Mouse (Mus musculus): ENCODE data around the gene 4632433K11Rik. TPM values are rescaled to one million over a fixed set of nuclear protein-coding genes. Genes with fewer than 3 reads are reported as not detected.
A peak's percentile ranks its signal among the peaks of the same experiment; 100 is the strongest.

The 4632433K11Rik gene
- polyA plus RNA-seq, 1 experiment from 2014 or later = 0.33 TPM

GRCm38 (mm10) chr7:5059421-5059820 is 25.5 kb downstream of the 4632433K11Rik start:
- H3K27me3 ChIP-seq (ENCODE audit: control insufficient read depth, insufficient read depth, low read length) = peaks cover 43% of the 10 kb centered on the region
- no peak overlapping the region for H3K4me3 ChIP-seq (ENCODE audit: low read depth, low read length)
- no peak overlapping the region for H3K27ac ChIP-seq (ENCODE audit: low read depth, low read length)

DNA sequence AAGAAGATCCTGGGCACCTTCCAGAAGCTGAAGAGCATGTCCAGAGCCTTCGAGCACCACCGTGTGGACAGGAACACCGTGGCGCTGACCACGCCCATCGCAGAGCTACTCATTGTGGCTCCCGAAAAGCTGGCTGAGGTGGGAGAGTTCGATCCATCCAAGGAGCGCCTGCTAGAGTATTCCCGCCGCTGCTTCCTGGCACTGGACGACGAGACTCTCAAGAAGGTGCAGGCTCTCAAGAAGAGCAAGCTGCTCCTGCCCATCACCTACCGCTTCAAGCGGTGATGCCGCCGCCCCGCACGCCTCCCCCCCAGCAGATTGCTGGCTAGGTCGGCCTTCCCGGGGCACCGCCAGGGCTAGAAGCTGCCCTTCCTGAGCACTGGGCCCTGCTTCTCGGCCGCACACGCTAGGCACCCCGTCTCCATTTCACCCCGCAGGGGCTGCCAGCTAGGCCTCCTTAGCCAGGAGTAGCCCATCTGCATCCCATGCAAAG is 26.4 kb downstream of the 4632433K11Rik start:
- ATAC-seq (ENCODE audit: low FRiP score) (peak; percentile 2; the same call in 1 of the 2 replicates), DNase-seq (ENCODE audit: low spot score, missing footprints) (peak; percentile 94)
- Histone ChIP-seq H3K4me2 (peak overlapping the region; percentile 92), H3K9me3 (ENCODE audit: control insufficient read depth, low read length) (no peaks in the 10 kb centered on the region), H3K4me1 (ENCODE audit: control insufficient read depth, insufficient read depth, low read length) (peaks cover 28% of the 10 kb centered on the region), H3K27ac (ENCODE audit: low read depth, low read length) (peak overlapping the region; percentile 99), H3K36me3 (ENCODE audit: control insufficient read depth, insufficient read depth, low read length) (no peaks in the 10 kb centered on the region), H3K27me3 (ENCODE audit: control insufficient read depth, insufficient read depth, low read length) (peaks cover 34% of the 10 kb centered on the region), H3K9ac (ENCODE audit: low read length) (peak overlapping the region; percentile 93), H3K4me3 (ENCODE audit: low read depth, low read length) (peak overlapping the region; percentile 80)
- 4% methylated on average over 27 of the region's 27 CpGs for WGBS

More at GRCm38 (mm10) chr7:5059421-5059820, 25.5 kb downstream of the 4632433K11Rik start:
- Histone ChIP-seq H3K4me1 (ENCODE audit: control insufficient read depth, insufficient read depth, low read length) (peaks cover 27% of the 10 kb centered on the region), H3K4me2 (no peak overlapping the region), H3K36me3 (ENCODE audit: control insufficient read depth, insufficient read depth, low read length) (no peaks in the 10 kb centered on the region), H3K9ac (ENCODE audit: low read length) (no peak overlapping the region), H3K9me3 (ENCODE audit: control insufficient read depth, low read length) (no peaks in the 10 kb centered on the region)
- DNase-seq (ENCODE audit: low spot score, missing footprints) (no peak), ATAC-seq (ENCODE audit: low FRiP score) (no peak)
- WGBS = 93% methylated on average over 12 of the region's 12 CpGs

GRCm38 (mm10) chr7:5060944-5061773 is 27.2 kb downstream of the 4632433K11Rik start:
- peak overlapping the region; percentile 99 for H3K27ac ChIP-seq (ENCODE audit: low read depth, low read length)
- WGBS = under 1% methylated on average over 60 of the region's 60 CpGs
- H3K9me3 ChIP-seq (ENCODE audit: control insufficient read depth, low read length) = no peaks in the 10 kb centered on the region
- DNase-seq (ENCODE audit: low spot score, missing footprints) (peak; percentile 100), ATAC-seq (ENCODE audit: low FRiP score) (peak; percentile 87)
- peaks cover 2% of the 10 kb centered on the region; the same call in 1 of the 2 replicates for H3K36me3 ChIP-seq (ENCODE audit: control insufficient read depth, insufficient read depth, low read length)
- peaks cover 26% of the 10 kb centered on the region for H3K27me3 ChIP-seq (ENCODE audit: control insufficient read depth, insufficient read depth, low read length)
- H3K4me2 ChIP-seq = peak overlapping the region; percentile 92
- H3K9ac ChIP-seq (ENCODE audit: low read length) = peak overlapping the region; percentile 93
- H3K4me1 ChIP-seq (ENCODE audit: control insufficient read depth, insufficient read depth, low read length) = peaks cover 28% of the 10 kb centered on the region
- peak overlapping the region; percentile 80 for H3K4me3 ChIP-seq (ENCODE audit: low read depth, low read length)

- DNase-seq (ENCODE audit: low spot score, missing footprints) (no peak), ATAC-seq (ENCODE audit: low FRiP score) (peak; percentile 83)
- WGBS = under 1% methylated on average over 56 of the region's 65 CpGs
- Histone ChIP-seq H3K36me3 (ENCODE audit: control insufficient read depth, insufficient read depth, low read length) (peaks cover 8% of the 10 kb centered on the region; the same call in 1 of the 2 replicates), H3K27me3 (ENCODE audit: control insufficient read depth, insufficient read depth, low read length) (peaks cover 19% of the 10 kb centered on the region), H3K27ac (ENCODE audit: low read depth, low read length) (peak within 1 kb of the TSS; percentile 99), H3K4me1 (ENCODE audit: control insufficient read depth, insufficient read depth, low read length) (peaks cover 25% of the 10 kb centered on the region), H3K4me2 (peak within 1 kb of the TSS; percentile 92), H3K4me3 (ENCODE audit: low read depth, low read length) (peak within 1 kb of the TSS; percentile 80), H3K9ac (ENCODE audit: low read length) (peak within 1 kb of the TSS; percentile 93), H3K9me3 (ENCODE audit: control insufficient read depth, low read length) (no peaks in the 10 kb centered on the region)
These were observed 27.9 kb downstream of the 4632433K11Rik start, which contains the start of gene U2af2 for GRCm38 (mm10) chr7:5061774-5062359. U2af2 (plus strand) TSS chr7:5062143.

DNA sequence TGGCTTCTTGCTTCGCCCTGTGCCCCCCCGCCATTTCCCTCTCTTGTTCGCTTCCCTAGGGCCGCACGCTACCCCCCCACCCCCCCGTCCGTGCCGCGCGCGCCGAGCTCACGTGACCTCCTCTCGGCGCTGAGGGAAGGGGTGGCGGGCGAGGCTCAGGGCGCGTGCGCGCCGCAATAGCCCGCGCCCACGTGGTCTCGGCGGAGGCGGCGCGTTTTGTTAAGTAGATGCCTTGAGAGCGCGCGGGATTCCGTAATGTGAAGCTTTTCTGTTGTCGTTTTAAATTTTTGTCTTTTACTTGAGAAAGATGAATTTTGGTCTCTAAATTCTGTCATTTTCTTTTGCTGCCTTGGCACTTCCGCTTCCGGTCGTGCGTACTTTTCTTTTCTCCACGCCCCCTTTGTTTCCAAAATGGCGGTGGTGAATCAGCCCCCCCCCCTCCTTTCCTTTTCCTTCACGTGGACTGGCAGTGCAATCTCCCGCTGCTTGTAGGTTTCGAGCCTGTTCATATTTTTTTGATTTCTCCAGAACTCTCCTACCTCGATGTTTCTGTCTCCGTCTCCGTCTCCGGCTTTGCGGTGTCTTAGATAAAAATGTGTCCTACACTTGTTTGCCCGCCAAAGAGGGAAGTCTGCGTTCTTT is 28.6 kb downstream of the 4632433K11Rik start:
- H3K27ac ChIP-seq (ENCODE audit: low read depth, low read length) = peak overlapping the region; percentile 99
- peak; percentile 98 for DNase-seq (ENCODE audit: low spot score, missing footprints)
- peak; percentile 66 for ATAC-seq (ENCODE audit: low FRiP score)
- H3K9me3 ChIP-seq (ENCODE audit: control insufficient read depth, low read length) = no peaks in the 10 kb centered on the region
- peaks cover 22% of the 10 kb centered on the region for H3K4me1 ChIP-seq (ENCODE audit: control insufficient read depth, insufficient read depth, low read length)
- peaks cover 8% of the 10 kb centered on the region; the same call in 1 of the 2 replicates for H3K36me3 ChIP-seq (ENCODE audit: control insufficient read depth, insufficient read depth, low read length)
- under 1% methylated on average over 44 of the region's 51 CpGs for WGBS
- peak overlapping the region; percentile 92 for H3K4me2 ChIP-seq
- H3K4me3 ChIP-seq (ENCODE audit: low read depth, low read length) = peak overlapping the region; percentile 80
- peaks cover 12% of the 10 kb centered on the region for H3K27me3 ChIP-seq (ENCODE audit: control insufficient read depth, insufficient read depth, low read length)
- peak overlapping the region; percentile 93 for H3K9ac ChIP-seq (ENCODE audit: low read length)

DNA sequence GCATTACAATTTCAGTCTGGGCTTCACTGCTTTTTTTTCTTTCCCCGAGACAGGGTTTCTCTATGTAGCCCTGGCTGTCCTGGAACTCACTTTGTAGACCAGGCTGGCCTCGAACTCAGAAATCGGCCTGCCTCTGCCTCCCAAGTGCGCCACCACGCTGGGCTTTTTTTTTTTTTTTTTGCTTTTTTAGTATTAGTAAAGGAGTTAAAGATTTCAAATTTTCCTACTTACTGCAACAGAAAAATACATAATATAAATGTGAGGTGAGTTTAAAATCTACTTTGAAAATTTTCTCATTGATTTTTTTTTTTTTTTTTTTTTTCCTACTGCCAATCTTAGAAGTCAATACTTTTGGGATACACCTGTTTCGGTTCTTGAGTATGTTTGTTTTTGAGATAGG is 31.0 kb downstream of the 4632433K11Rik start:
- no peak overlapping the region for H3K9ac ChIP-seq (ENCODE audit: low read length)
- H3K27ac ChIP-seq (ENCODE audit: low read depth, low read length) = no peak overlapping the region
- H3K9me3 ChIP-seq (ENCODE audit: control insufficient read depth, low read length) = no peaks in the 10 kb centered on the region
- peaks cover 25% of the 10 kb centered on the region; the same call in 1 of the 2 replicates for H3K36me3 ChIP-seq (ENCODE audit: control insufficient read depth, insufficient read depth, low read length)
- 93% methylated on average over 6 of the region's 6 CpGs for WGBS
- H3K4me3 ChIP-seq (ENCODE audit: low read depth, low read length) = no peak overlapping the region
- peaks cover 19% of the 10 kb centered on the region for H3K4me1 ChIP-seq (ENCODE audit: control insufficient read depth, insufficient read depth, low read length)
- ATAC-seq (ENCODE audit: low FRiP score) (no peak), DNase-seq (ENCODE audit: low spot score, missing footprints) (no peak)
- H3K27me3 ChIP-seq (ENCODE audit: control insufficient read depth, insufficient read depth, low read length) = no peaks in the 10 kb centered on the region
- no peak overlapping the region for H3K4me2 ChIP-seq

GRCm38 (mm10) chr7:5073586-5073985 is 39.7 kb downstream of the 4632433K11Rik start:
- Histone ChIP-seq H3K36me3 (ENCODE audit: control insufficient read depth, insufficient read depth, low read length) (peaks cover 47% of the 10 kb centered on the region), H3K9me3 (ENCODE audit: control insufficient read depth, low read length) (no peaks in the 10 kb centered on the region), H3K27me3 (ENCODE audit: control insufficient read depth, insufficient read depth, low read length) (no peaks in the 10 kb centered on the region), H3K4me3 (ENCODE audit: low read depth, low read length) (no peak overlapping the region), H3K4me1 (ENCODE audit: control insufficient read depth, insufficient read depth, low read length) (no peaks in the 10 kb centered on the region), H3K9ac (ENCODE audit: low read length) (no peak overlapping the region), H3K4me2 (no peak overlapping the region), H3K27ac (ENCODE audit: low read depth, low read length) (no peak overlapping the region)
- ATAC-seq (ENCODE audit: low FRiP score) = no peak
- no peak for DNase-seq (ENCODE audit: low spot score, missing footprints)
- WGBS = 86% methylated on average over 1 of the region's 1 CpGs

- no peak overlapping the region for H3K9ac ChIP-seq (ENCODE audit: low read length)
- H3K36me3 ChIP-seq (ENCODE audit: control insufficient read depth, insufficient read depth, low read length) = peaks cover 39% of the 10 kb centered on the region
- WGBS = 89% methylated on average over 5 of the region's 5 CpGs
- H3K27ac ChIP-seq (ENCODE audit: low read depth, low read length) = no peak overlapping the region
- no peak for ATAC-seq (ENCODE audit: low FRiP score)
- H3K9me3 ChIP-seq (ENCODE audit: control insufficient read depth, low read length) = no peaks in the 10 kb centered on the region
- H3K4me2 ChIP-seq = no peak overlapping the region
- no peak for DNase-seq (ENCODE audit: low spot score, missing footprints)
- H3K4me1 ChIP-seq (ENCODE audit: control insufficient read depth, insufficient read depth, low read length) = no peaks in the 10 kb centered on the region
- H3K4me3 ChIP-seq (ENCODE audit: low read depth, low read length) = no peak overlapping the region
- no peaks in the 10 kb centered on the region for H3K27me3 ChIP-seq (ENCODE audit: control insufficient read depth, insufficient read depth, low read length)
These were observed 41.1 kb downstream of the 4632433K11Rik start for GRCm38 (mm10) chr7:5074984-5075383.

Data from midbrain, embryonic 11.5 days (tissue).